Mouse (Mus musculus) G1E (cell line): Measurements from ENCODE around the gene Klhl29.

ENCODE experiments used
- CTCF ChIP-seq: IDR thresholded peaks from 2 replicates; pipeline ENCODE4 v1.5.1; 2012; ENCODE audit warnings: low read depth, low read length, inconsistent platforms, mixed read lengths
- GATA1 ChIP-seq: IDR thresholded peaks from 2 replicates; pipeline ENCODE4 v1.6.1; 2012; ENCODE audit warnings: borderline replicate concordance, low read length, inconsistent platforms, mixed read lengths
- POLR2AphosphoS5 ChIP-seq: IDR thresholded peaks from 2 replicates; pipeline ENCODE4 v1.6.1; 2012; ENCODE audit warnings: low read depth, low read length, inconsistent platforms; ENCODE audit not compliant: insufficient replicate concordance

DNA sequence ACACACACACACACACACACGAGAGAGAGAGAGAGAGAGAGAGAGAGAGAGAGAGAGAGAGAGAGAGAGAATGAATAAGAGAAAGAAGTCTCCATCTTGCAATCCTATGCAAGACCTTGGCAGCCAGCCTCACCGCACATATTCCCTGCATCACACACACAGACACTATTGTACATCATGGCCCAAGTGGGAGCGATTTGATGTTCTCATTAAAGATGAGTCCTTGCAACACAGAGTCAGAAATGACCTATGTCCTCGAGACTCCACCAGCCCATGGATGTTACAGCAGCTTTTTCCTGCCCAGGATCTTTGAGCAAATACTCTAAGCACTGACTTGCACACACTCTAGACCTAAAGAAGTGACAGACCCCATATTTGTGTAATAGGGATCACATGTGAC, 114.0 kb downstream of the Klhl29 start:
- TF ChIP-seq CTCF, result no peak
- no peak for TF ChIP-seq POLR2AphosphoS5
- TF ChIP-seq GATA1, result no peak
